Mouse (Mus musculus): ENCODE data around the gene Zfp879.

DNA sequence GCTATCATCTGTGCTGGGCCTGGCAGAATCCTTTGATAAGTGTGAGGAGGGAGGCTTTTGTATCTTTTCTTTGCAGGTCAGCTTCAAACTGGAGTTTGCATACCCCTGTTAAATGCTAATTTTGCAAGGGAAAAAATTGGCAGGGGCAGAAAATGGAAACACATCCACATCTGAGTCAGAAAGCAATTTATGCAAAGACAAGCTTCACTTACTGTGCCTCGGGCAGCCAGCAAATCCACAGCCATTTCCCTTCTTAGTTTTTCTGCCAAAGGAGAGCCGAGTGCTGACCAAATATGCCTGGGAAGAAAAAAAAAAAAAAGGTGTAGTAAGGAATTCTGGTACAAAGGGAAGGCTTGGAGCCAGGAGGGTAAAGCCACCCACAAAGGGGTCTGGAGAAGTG lies 15.1 kb downstream of the Zfp879 start:
- TF ChIP-seq POLR2A (IDR thresholded peaks at IDR 0.05; ENCODE audit: borderline replicate concordance, control insufficient read depth, low read depth, low read length) (no peak), CTCF (IDR thresholded peaks at IDR 0.05; ENCODE audit: control insufficient read depth, insufficient read depth, low read length) (no peak)

Data from bone marrow, adult 2 months (tissue).